Mouse (Mus musculus) embryo, embryonic 11 days (tissue): ENCODE results near the gene Gpr156.

Experiments
- DNase-seq: peaks from one replicate; pipeline ENCODE4 v3.0.0-alpha.2; 2015

Gene Gpr156

GRCm38 (mm10) chr16:37916138-37916817 lies at the start of gene Gpr156:
Gene Gpr156 (plus strand): TSS chr16:37916496.
- peak; percentile 80 for DNase-seq

GRCm38 (mm10) chr16:37867791-37868505 lies 48.3 kb upstream of the Gpr156 start, which contains the start of gene Lrrc58:
Gene Lrrc58 (plus strand): TSS chr16:37868389.
- DNase-seq, result peak; percentile 94

- DNase-seq, result peak; percentile 70
These were observed 47.5 kb upstream of the Gpr156 start for GRCm38 (mm10) chr16:37868506-37869469.

GRCm38 (mm10) chr16:37869470-37870231 lies 46.6 kb upstream of the Gpr156 start:
- no peak for DNase-seq

GRCm38 (mm10) chr16:37871112-37871715 lies 45.1 kb upstream of the Gpr156 start:
- DNase-seq, result no peak

- no peak for DNase-seq
These were observed 41.6 kb upstream of the Gpr156 start for GRCm38 (mm10) chr16:37874501-37875235.

GRCm38 (mm10) chr16:37877406-37877805 lies 38.9 kb upstream of the Gpr156 start:
- DNase-seq, result no peak

GRCm38 (mm10) chr16:37878951-37879505 lies 37.3 kb upstream of the Gpr156 start:
- no peak for DNase-seq

GRCm38 (mm10) chr16:37879750-37880419 lies 36.4 kb upstream of the Gpr156 start:
- no peak for DNase-seq

GRCm38 (mm10) chr16:37881168-37881567 lies 35.1 kb upstream of the Gpr156 start:
- no peak for DNase-seq

- DNase-seq, result no peak
These were observed 27.3 kb upstream of the Gpr156 start for GRCm38 (mm10) chr16:37888986-37889385.

- DNase-seq, result no peak
These were observed 23.6 kb upstream of the Gpr156 start for GRCm38 (mm10) chr16:37892667-37893066.

- no peak for DNase-seq
These were observed 22.9 kb upstream of the Gpr156 start for GRCm38 (mm10) chr16:37893381-37893780.

- DNase-seq, result no peak
These were observed 22.4 kb upstream of the Gpr156 start for GRCm38 (mm10) chr16:37893942-37894341.

- no peak for DNase-seq
These were observed 17.5 kb upstream of the Gpr156 start for GRCm38 (mm10) chr16:37898790-37899189.

- DNase-seq, result peak; percentile 60
These were observed 16.9 kb upstream of the Gpr156 start for GRCm38 (mm10) chr16:37899357-37899756.

GRCm38 (mm10) chr16:37901318-37901717 lies 15.0 kb upstream of the Gpr156 start:
- DNase-seq, result no peak

- DNase-seq, result no peak
These were observed 9.8 kb upstream of the Gpr156 start for GRCm38 (mm10) chr16:37906456-37906855.

GRCm38 (mm10) chr16:37911086-37911485 lies 5.2 kb upstream of the Gpr156 start:
- no peak for DNase-seq

GRCm38 (mm10) chr16:37916818-37917201 lies 514 bp downstream of the Gpr156 start:
- DNase-seq, result no peak
